Mouse (Mus musculus): ENCODE measurements around the gene Spag8. TPM values are rescaled to one million over a fixed set of nuclear protein-coding genes. Genes with fewer than 3 reads are reported as not detected.

Spag8 gene
- polyA plus RNA-seq, 1 experiment from 2014 or later = 1.3 TPM

GRCm38 (mm10) chr4:43629106-43629817, 24.1 kb downstream of the Spag8 start:
- H3K4me1 ChIP-seq (ENCODE audit: control insufficient read depth, insufficient read depth, low read length) = peaks cover 19% of the 10 kb centered on the region
- no peaks in the 10 kb centered on the region for H3K27me3 ChIP-seq (ENCODE audit: control insufficient read depth, insufficient read depth, low read length)
- 0 out of 2 replicates have a peak overlapping the region, but pooled peaks have one; percentile 9 for H3K4me3 ChIP-seq (ENCODE audit: low read length)
- WGBS = 34% methylated on average over 20 of the region's 20 CpGs
- peaks cover 3% of the 10 kb centered on the region; the same call in 1 of the 2 replicates for H3K36me3 ChIP-seq (ENCODE audit: control insufficient read depth, insufficient read depth)
- peaks cover 10% of the 10 kb centered on the region for H3K9me3 ChIP-seq (replicated peaks; ENCODE audit: control insufficient read depth, low read length)
- peak overlapping the region; percentile 44 for H3K4me2 ChIP-seq (ENCODE audit: low read depth, low read length)
- peak overlapping the region; percentile 40; the same call in 1 of the 2 replicates for H3K9ac ChIP-seq (ENCODE audit: low read length)
- no peak overlapping the region for H3K27ac ChIP-seq (ENCODE audit: low read length)
- no peak for ATAC-seq (replicated peaks; ENCODE audit: extremely low read depth, insufficient read depth, low FRiP score)

- Histone ChIP-seq H3K9ac (ENCODE audit: low read length) (no peak overlapping the region), H3K4me3 (ENCODE audit: low read length) (no peak overlapping the region), H3K9me3 (replicated peaks; ENCODE audit: control insufficient read depth, low read length) (peaks cover 9% of the 10 kb centered on the region), H3K4me1 (ENCODE audit: control insufficient read depth, insufficient read depth, low read length) (no peaks in the 10 kb centered on the region), H3K27ac (ENCODE audit: low read length) (no peak overlapping the region), H3K36me3 (ENCODE audit: control insufficient read depth, insufficient read depth) (no peaks in the 10 kb centered on the region), H3K4me2 (ENCODE audit: low read depth, low read length) (no peak overlapping the region), H3K27me3 (ENCODE audit: control insufficient read depth, insufficient read depth, low read length) (no peaks in the 10 kb centered on the region)
- 59% methylated on average over 4 of the region's 4 CpGs for WGBS
- no peak for ATAC-seq (replicated peaks; ENCODE audit: extremely low read depth, insufficient read depth, low FRiP score)
These were observed 33.1 kb downstream of the Spag8 start for GRCm38 (mm10) chr4:43620146-43620778.

GRCm38 (mm10) chr4:43613060-43613730, 40.2 kb downstream of the Spag8 start:
- Histone ChIP-seq H3K27me3 (ENCODE audit: control insufficient read depth, insufficient read depth, low read length) (no peaks in the 10 kb centered on the region; the same call in 1 of the 2 replicates), H3K4me3 (ENCODE audit: low read length) (no peak overlapping the region), H3K9ac (ENCODE audit: low read length) (no peak overlapping the region), H3K4me1 (ENCODE audit: control insufficient read depth, insufficient read depth, low read length) (no peaks in the 10 kb centered on the region), H3K4me2 (ENCODE audit: low read depth, low read length) (no peak overlapping the region), H3K27ac (ENCODE audit: low read length) (no peak overlapping the region), H3K9me3 (replicated peaks; ENCODE audit: control insufficient read depth, low read length) (no peaks in the 10 kb centered on the region), H3K36me3 (ENCODE audit: control insufficient read depth, insufficient read depth) (no peaks in the 10 kb centered on the region)
- 53% methylated on average over 3 of the region's 3 CpGs for WGBS
- no peak for ATAC-seq (replicated peaks; ENCODE audit: extremely low read depth, insufficient read depth, low FRiP score)

DNA sequence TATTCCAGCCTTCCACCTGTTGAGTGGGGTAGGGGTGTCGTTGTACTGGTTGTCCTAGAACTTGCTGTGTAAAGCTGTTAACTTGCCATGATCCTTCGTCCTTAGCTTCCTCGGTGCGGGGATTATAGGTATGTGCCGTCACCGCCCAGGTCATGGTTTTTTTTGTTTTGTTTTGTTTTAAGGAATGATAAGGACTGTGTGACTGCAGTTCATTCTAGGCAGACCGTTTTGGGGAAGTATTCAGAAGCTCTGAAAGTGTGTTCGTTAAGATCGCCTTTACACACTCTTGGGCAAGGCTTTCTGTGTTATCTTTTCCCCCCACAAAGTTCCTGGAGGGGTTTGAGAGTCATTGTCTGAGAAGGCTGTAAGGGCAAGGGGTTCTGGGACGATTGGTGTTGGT, 40.9 kb downstream of the Spag8 start:
- Histone ChIP-seq H3K4me1 (ENCODE audit: control insufficient read depth, insufficient read depth, low read length) (no peaks in the 10 kb centered on the region), H3K27ac (ENCODE audit: low read length) (no peak overlapping the region), H3K36me3 (ENCODE audit: control insufficient read depth, insufficient read depth) (no peaks in the 10 kb centered on the region), H3K4me2 (ENCODE audit: low read depth, low read length) (no peak overlapping the region), H3K9ac (ENCODE audit: low read length) (no peak overlapping the region), H3K27me3 (ENCODE audit: control insufficient read depth, insufficient read depth, low read length) (no peaks in the 10 kb centered on the region; the same call in 1 of the 2 replicates), H3K4me3 (ENCODE audit: low read length) (no peak overlapping the region), H3K9me3 (replicated peaks; ENCODE audit: control insufficient read depth, low read length) (no peaks in the 10 kb centered on the region)
- 48% methylated on average over 10 of the region's 10 CpGs for WGBS
- no peak for ATAC-seq (replicated peaks; ENCODE audit: extremely low read depth, insufficient read depth, low FRiP score)

DNA sequence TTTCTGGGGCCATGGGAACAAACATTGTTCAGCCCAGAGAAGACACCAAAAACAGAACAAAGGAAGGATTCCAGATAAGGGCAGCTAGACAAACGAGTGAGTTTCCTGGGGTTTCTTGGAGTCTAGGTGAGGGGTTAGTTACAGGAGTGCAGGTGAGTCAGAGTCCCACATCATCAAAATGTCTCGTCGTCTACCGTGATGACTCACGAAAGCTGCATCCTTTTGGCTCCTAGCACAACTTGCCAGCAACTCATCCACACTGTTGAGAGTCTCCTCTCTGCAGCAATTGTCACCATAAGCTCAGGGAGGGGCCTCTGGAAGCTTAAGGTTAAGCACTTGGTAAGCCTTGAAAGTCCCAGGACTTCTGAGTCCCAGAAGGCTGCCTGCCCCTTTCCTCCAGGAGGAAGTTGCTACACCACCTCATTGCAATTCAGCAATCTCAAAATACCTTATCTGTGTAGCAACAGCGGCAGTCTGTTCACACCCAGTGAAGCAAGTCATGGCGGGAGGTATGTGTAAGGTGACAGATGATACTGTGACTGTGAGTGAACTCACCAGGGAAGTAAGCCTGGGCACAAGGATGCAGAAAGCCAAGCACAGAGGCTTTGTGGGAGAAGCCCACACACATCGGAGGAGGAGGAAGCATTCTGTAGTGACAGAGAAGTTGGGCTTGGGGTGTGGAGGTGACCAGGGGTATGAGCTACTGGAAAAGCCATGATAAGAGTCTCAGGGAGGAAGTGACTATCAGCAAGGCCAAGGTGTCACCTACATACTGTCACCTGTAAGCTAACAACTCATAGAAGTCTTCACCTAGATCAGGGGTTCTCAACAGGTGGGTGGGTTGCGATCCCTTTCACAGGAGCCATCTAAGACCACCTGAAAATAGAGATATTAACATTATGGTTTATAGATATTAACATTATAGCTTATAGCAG, 48.4 kb downstream of the Spag8 start:
- Histone ChIP-seq H3K36me3 (ENCODE audit: control insufficient read depth, insufficient read depth) (no peaks in the 10 kb centered on the region), H3K27me3 (ENCODE audit: control insufficient read depth, insufficient read depth, low read length) (no peaks in the 10 kb centered on the region), H3K4me3 (ENCODE audit: low read length) (no peak overlapping the region), H3K9ac (ENCODE audit: low read length) (no peak overlapping the region), H3K4me1 (ENCODE audit: control insufficient read depth, insufficient read depth, low read length) (no peaks in the 10 kb centered on the region), H3K27ac (ENCODE audit: low read length) (no peak overlapping the region), H3K9me3 (replicated peaks; ENCODE audit: control insufficient read depth, low read length) (no peaks in the 10 kb centered on the region), H3K4me2 (ENCODE audit: low read depth, low read length) (no peak overlapping the region)
- WGBS = 40% methylated on average over 9 of the region's 9 CpGs
- ATAC-seq (replicated peaks; ENCODE audit: extremely low read depth, insufficient read depth, low FRiP score) = no peak

- Histone ChIP-seq H3K36me3 (ENCODE audit: control insufficient read depth, insufficient read depth) (no peaks in the 10 kb centered on the region), H3K4me3 (ENCODE audit: low read length) (no peak overlapping the region), H3K4me1 (ENCODE audit: control insufficient read depth, insufficient read depth, low read length) (no peaks in the 10 kb centered on the region), H3K4me2 (ENCODE audit: low read depth, low read length) (no peak overlapping the region), H3K9me3 (replicated peaks; ENCODE audit: control insufficient read depth, low read length) (no peaks in the 10 kb centered on the region), H3K9ac (ENCODE audit: low read length) (no peak overlapping the region), H3K27ac (ENCODE audit: low read length) (no peak overlapping the region), H3K27me3 (ENCODE audit: control insufficient read depth, insufficient read depth, low read length) (no peaks in the 10 kb centered on the region)
- WGBS = 56% methylated on average over 3 of the region's 3 CpGs
- ATAC-seq (replicated peaks; ENCODE audit: extremely low read depth, insufficient read depth, low FRiP score) = no peak
These were observed 49.3 kb downstream of the Spag8 start for GRCm38 (mm10) chr4:43604099-43604498.

Small RNAs within 50 kb of the gene (microRNA-seq; reads per million reads assigned to microRNA genes)
- gene Gm25262 = 1.2 reads per million

Other genes with a start within 250 kb of the Spag8 start
- gene Fam166b, start 224.5 kb downstream of the Spag8 start, polyA plus RNA-seq (2015; fragmentation: Nextera tagmentation; extraction: Ambion mirVana) = 0.21 and 0.31 TPM in 2 replicates
- 1.6 and 4.9 TPM in 2 replicates for gene Tesk1, start 211.7 kb downstream of the Spag8 start, polyA plus RNA-seq (2015; fragmentation: Nextera tagmentation; extraction: Ambion mirVana)
- gene Cd72, start 199.0 kb downstream of the Spag8 start, polyA plus RNA-seq (2015; fragmentation: Nextera tagmentation; extraction: Ambion mirVana) = 3.2 and 4.3 TPM in 2 replicates
- gene Sit1, start 169.9 kb downstream of the Spag8 start, polyA plus RNA-seq (2015; fragmentation: Nextera tagmentation; extraction: Ambion mirVana) = 2.0 and 3.9 TPM in 2 replicates
- 76.9 and 81.5 TPM in 2 replicates for gene Ccdc107, start 160.7 kb downstream of the Spag8 start, polyA plus RNA-seq (2015; fragmentation: Nextera tagmentation; extraction: Ambion mirVana)
- 38.9 and 43.4 TPM in 2 replicates for gene Arhgef39, start 153.9 kb downstream of the Spag8 start, polyA plus RNA-seq (2015; fragmentation: Nextera tagmentation; extraction: Ambion mirVana)
- gene Car9, start 146.6 kb downstream of the Spag8 start, polyA plus RNA-seq (2015; fragmentation: Nextera tagmentation; extraction: Ambion mirVana) = 3.5 and 3.8 TPM in 2 replicates
- gene Tpm2, start 129.8 kb downstream of the Spag8 start, polyA plus RNA-seq (2015; fragmentation: Nextera tagmentation; extraction: Ambion mirVana) = 162 and 177 TPM in 2 replicates
- gene Creb3, start 91.3 kb downstream of the Spag8 start, polyA plus RNA-seq (2015; fragmentation: Nextera tagmentation; extraction: Ambion mirVana) = 60.3 and 61.8 TPM in 2 replicates
- gene Tln1, start 90.9 kb downstream of the Spag8 start, polyA plus RNA-seq (2015; fragmentation: Nextera tagmentation; extraction: Ambion mirVana) = 68.7 and 80.0 TPM in 2 replicates
- 20.9 and 21.7 TPM in 2 replicates for gene Rgp1, start 74.9 kb downstream of the Spag8 start, polyA plus RNA-seq (2015; fragmentation: Nextera tagmentation; extraction: Ambion mirVana)
- 22.7 TPM in 2 replicates for gene Gba2, start 74.7 kb downstream of the Spag8 start, polyA plus RNA-seq (2015; fragmentation: Nextera tagmentation; extraction: Ambion mirVana)
- 0.89 and 1.1 TPM in 2 replicates for gene Msmp, start 69.1 kb downstream of the Spag8 start, polyA plus RNA-seq (2015; fragmentation: Nextera tagmentation; extraction: Ambion mirVana)
- gene Npr2, start 21.7 kb downstream of the Spag8 start, polyA plus RNA-seq (2015; fragmentation: Nextera tagmentation; extraction: Ambion mirVana) = 9.1 and 9.7 TPM in 2 replicates
- gene Hint2, start 2.9 kb upstream of the Spag8 start, polyA plus RNA-seq (2015; fragmentation: Nextera tagmentation; extraction: Ambion mirVana) = 172 and 185 TPM in 2 replicates
- gene Tmem8b, start 15.4 kb upstream of the Spag8 start, polyA plus RNA-seq (2015; fragmentation: Nextera tagmentation; extraction: Ambion mirVana) = 3.6 and 3.9 TPM in 2 replicates
- 1.6 and 2.9 TPM in 2 replicates for gene Fam221b, start 15.6 kb upstream of the Spag8 start, polyA plus RNA-seq (2015; fragmentation: Nextera tagmentation; extraction: Ambion mirVana)
- gene Olfr70, start 47.2 kb upstream of the Spag8 start, polyA plus RNA-seq (2015; fragmentation: Nextera tagmentation; extraction: Ambion mirVana) = not detected in 2 replicates
- gene Olfr71, start 56.7 kb upstream of the Spag8 start, polyA plus RNA-seq (2015; fragmentation: Nextera tagmentation; extraction: Ambion mirVana) = not detected in 2 replicates
- 1.4 and 1.7 TPM in 2 replicates for gene Hrct1, start 73.6 kb upstream of the Spag8 start, polyA plus RNA-seq (2015; fragmentation: Nextera tagmentation; extraction: Ambion mirVana)
- gene Spaar, start 76.4 kb upstream of the Spag8 start, polyA plus RNA-seq (2015; fragmentation: Nextera tagmentation; extraction: Ambion mirVana) = 0.42 and 0.54 TPM in 2 replicates
- not detected in 2 replicates for gene Olfr159, start 117.4 kb upstream of the Spag8 start, polyA plus RNA-seq (2015; fragmentation: Nextera tagmentation; extraction: Ambion mirVana)
- gene Olfr156, start 170.3 kb upstream of the Spag8 start, polyA plus RNA-seq (2015; fragmentation: Nextera tagmentation; extraction: Ambion mirVana) = not detected in 2 replicates
- not detected in 2 replicates for gene Olfr157, start 186.6 kb upstream of the Spag8 start, polyA plus RNA-seq (2015; fragmentation: Nextera tagmentation; extraction: Ambion mirVana)
- not detected in 2 replicates for gene Olfr155, start 198.0 kb upstream of the Spag8 start, polyA plus RNA-seq (2015; fragmentation: Nextera tagmentation; extraction: Ambion mirVana)
- gene Reck, start 221.9 kb upstream of the Spag8 start, polyA plus RNA-seq (2015; fragmentation: Nextera tagmentation; extraction: Ambion mirVana) = 8.6 and 8.9 TPM in 2 replicates